Mouse (Mus musculus): ENCODE results near the gene Hagh.

The Hagh gene

GRCm38 (mm10) chr17:24839842-24840241 is at the start of gene Hagh:
Gene Hagh, plus strand, starts transcription at chr17:24840143.
- DNase-seq = no peak

GRCm38 (mm10) chr17:24792190-24792589 is 47.8 kb upstream of the Hagh start:
- DNase-seq = no peak

- no peak for DNase-seq
Measured at GRCm38 (mm10) chr17:24794791-24795190, 45.2 kb upstream of the Hagh start.

GRCm38 (mm10) chr17:24796969-24797368 is 43.0 kb upstream of the Hagh start:
- DNase-seq = no peak

GRCm38 (mm10) chr17:24798229-24798628 is 41.7 kb upstream of the Hagh start:
- DNase-seq = no peak

- DNase-seq = no peak
Measured at GRCm38 (mm10) chr17:24799476-24799875, 40.5 kb upstream of the Hagh start.

- DNase-seq = no peak
Measured at GRCm38 (mm10) chr17:24800524-24800923, 39.4 kb upstream of the Hagh start.

GRCm38 (mm10) chr17:24803952-24804951 is 35.7 kb upstream of the Hagh start, which contains the start of gene Meiob:
Gene Meiob, plus strand, starts transcription at chr17:24804289.
- DNase-seq = peak; percentile 69

GRCm38 (mm10) chr17:24811211-24811610 is 28.7 kb upstream of the Hagh start:
- no peak for DNase-seq

- no peak for DNase-seq
Measured at GRCm38 (mm10) chr17:24812215-24812614, 27.7 kb upstream of the Hagh start.

GRCm38 (mm10) chr17:24815256-24815655 is 24.7 kb upstream of the Hagh start:
- no peak for DNase-seq

- DNase-seq = no peak
Measured at GRCm38 (mm10) chr17:24817503-24817902, 22.4 kb upstream of the Hagh start.

- DNase-seq = no peak
Measured at GRCm38 (mm10) chr17:24818172-24818571, 21.8 kb upstream of the Hagh start.

- no peak for DNase-seq
Measured at GRCm38 (mm10) chr17:24819469-24819868, 20.5 kb upstream of the Hagh start.

- peak; percentile 16 for DNase-seq
Measured at GRCm38 (mm10) chr17:24821351-24822280, 18.3 kb upstream of the Hagh start.

- no peak for DNase-seq
Measured at GRCm38 (mm10) chr17:24840341-24840740, 398 bp downstream of the Hagh start.

- peak; percentile 74 for DNase-seq
Measured at GRCm38 (mm10) chr17:24841133-24841532, 1.2 kb downstream of the Hagh start.

GRCm38 (mm10) chr17:24842631-24843030 is 2.7 kb downstream of the Hagh start:
- DNase-seq = peak; percentile 50

GRCm38 (mm10) chr17:24844525-24844924 is 4.6 kb downstream of the Hagh start:
- no peak for DNase-seq

- peak; percentile 87 for DNase-seq
Measured at GRCm38 (mm10) chr17:24847386-24847785, 7.4 kb downstream of the Hagh start.

- DNase-seq = peak; percentile 77
Measured at GRCm38 (mm10) chr17:24848600-24849031, 8.7 kb downstream of the Hagh start.

- no peak for DNase-seq
Measured at GRCm38 (mm10) chr17:24849733-24850064, 9.8 kb downstream of the Hagh start.

- DNase-seq = peak; percentile 99
Measured at GRCm38 (mm10) chr17:24850065-24850772, 10.3 kb downstream of the Hagh start, which contains the start of gene Fahd1. Gene Fahd1, minus strand, starts transcription at chr17:24850364.

All from kidney, adult 11 months (tissue).